In genomic region chr11:77686841-77687540, GRCm38 (mm10) we compare ENCODE assay signal across 8 mouse cellular contexts. TPM values are rescaled to one million over a fixed set of nuclear protein-coding genes. Genes with fewer than 3 reads are reported as not detected.
DNase-seq lines count a peak whose midpoint lies in the region; ATAC-seq and TF ChIP-seq lines count a peak whose summit lies in the region.

No protein-coding gene starts in this region.

- 0% methylated on average over 53 of the region's 76 CpGs for WGBS in forebrain, embryonic 10.5 days
- under 1% methylated on average over 68 of the region's 76 CpGs for WGBS in heart, embryonic 14.5 days
- WGBS in liver, embryonic 15.5 days (ENCODE audit: insufficient replicate concordance): under 1% methylated on average over 56 of the region's 76 CpGs
- WGBS in neural tube, embryonic 11.5 days: under 1% methylated on average over 47 of the region's 76 CpGs
- WGBS in stomach, postnatal 0 days: 0% methylated on average over 49 of the region's 76 CpGs

- peak overlapping the region; percentile 81 for H3ac ChIP-seq in C2C12 (ENCODE audit: control insufficient read depth, insufficient read length, low read depth)

- peak overlapping the region; percentile 98 for H3K4me3 ChIP-seq in C2C12 (ENCODE audit: insufficient read depth, poor library complexity, severe bottlenecking)
- peak overlapping the region; percentile 99 for H3K4me3 ChIP-seq in forebrain, embryonic 10.5 days
- H3K4me3 ChIP-seq in heart, embryonic 14.5 days (ENCODE audit: control insufficient read depth in 1 of 2, insufficient read depth in 1 of 2, low read depth in 1 of 2, low read length in 2 of 2): peak overlapping the region; percentile 75 to 100
- peak overlapping the region; percentile 98 for H3K4me3 ChIP-seq in liver, embryonic 15.5 days (replicated peaks)
- peak overlapping the region; percentile 100 for H3K4me3 ChIP-seq in neural tube, embryonic 11.5 days (ENCODE audit: low read depth, low read length)
- H3K4me3 ChIP-seq in stomach, postnatal 0 days (ENCODE audit: low read depth, low read length): peak overlapping the region; percentile 99

- H3K27me3 ChIP-seq in C2C12 (ENCODE audit: control insufficient read depth, insufficient read depth, insufficient read length): no peaks in the 10 kb centered on the region
- no peaks in the 10 kb centered on the region for H3K27me3 ChIP-seq in forebrain, embryonic 10.5 days (ENCODE audit: poor library complexity, severe bottlenecking)
- H3K27me3 ChIP-seq in heart, embryonic 14.5 days (ENCODE audit: control insufficient read depth, insufficient read depth, low read length): no peaks in the 10 kb centered on the region
- H3K27me3 ChIP-seq in liver, embryonic 15.5 days: no peaks in the 10 kb centered on the region
- no peaks in the 10 kb centered on the region for H3K27me3 ChIP-seq in neural tube, embryonic 11.5 days (ENCODE audit: control insufficient read depth, insufficient read depth, low read length)
- no peaks in the 10 kb centered on the region for H3K27me3 ChIP-seq in stomach, postnatal 0 days (ENCODE audit: control insufficient read depth, insufficient read depth, low read length)

- ATAC-seq in heart, embryonic 14.5 days (ENCODE audit: insufficient number of reproducible peaks, insufficient read depth, low FRiP score, low read depth): peak; percentile 33
- ATAC-seq in liver, embryonic 15.5 days (ENCODE audit: insufficient read depth): peak; percentile 38
- 0 out of 2 replicates have a peak, but pooled peaks have one; percentile 47 for ATAC-seq in neural tube, embryonic 11.5 days (ENCODE audit: insufficient read depth, low FRiP score, low TSS enrichment)
- peak; percentile 34 for ATAC-seq in stomach, postnatal 0 days (ENCODE audit: low FRiP score, low TSS enrichment)

- H3K9me3 ChIP-seq in forebrain, embryonic 10.5 days: no peaks in the 10 kb centered on the region
- no peaks in the 10 kb centered on the region for H3K9me3 ChIP-seq in heart, embryonic 14.5 days (ENCODE audit: control insufficient read depth, low read length)
- H3K9me3 ChIP-seq in liver, embryonic 15.5 days (replicated peaks): no peaks in the 10 kb centered on the region
- H3K9me3 ChIP-seq in neural tube, embryonic 11.5 days (ENCODE audit: control insufficient read depth, low read length): no peaks in the 10 kb centered on the region
- H3K9me3 ChIP-seq in stomach, postnatal 0 days (ENCODE audit: control insufficient read depth, low read length): no peaks in the 10 kb centered on the region

- peak; percentile 75 for DNase-seq in brain, embryonic 14.5 days (ENCODE audit: low read depth)
- DNase-seq in forebrain, embryonic 10.5 days (ENCODE audit: extremely low spot score, low spot score): peak; percentile 80
- DNase-seq in kidney, postnatal 14 days: peak; percentile 84
- DNase-seq in neural tube, embryonic 11.5 days (ENCODE audit: low spot score): peak; percentile 75
- peak; percentile 78 for DNase-seq in stomach, postnatal 0 days (ENCODE audit: low spot score)

- peaks cover 51% of the 10 kb centered on the region for H3K79me3 ChIP-seq in C2C12 (ENCODE audit: low read depth)

- H3K4me1 ChIP-seq in forebrain, embryonic 10.5 days: peaks cover 19% of the 10 kb centered on the region
- H3K4me1 ChIP-seq in heart, embryonic 14.5 days (ENCODE audit: control insufficient read depth in 2 of 2, insufficient read depth in 2 of 2, low read length in 2 of 2): peaks cover 0 to 12% of the 10 kb centered on the region in 2 experiments; a peak in 1 of 4 replicates
- peaks cover 20% of the 10 kb centered on the region for H3K4me1 ChIP-seq in liver, embryonic 15.5 days (replicated peaks)
- H3K4me1 ChIP-seq in neural tube, embryonic 11.5 days (ENCODE audit: control insufficient read depth, insufficient read depth, low read length): no peaks in the 10 kb centered on the region
- no peaks in the 10 kb centered on the region for H3K4me1 ChIP-seq in stomach, postnatal 0 days (replicated peaks; ENCODE audit: control insufficient read depth, insufficient read depth)

- H3K36me3 ChIP-seq in C2C12 (ENCODE audit: control insufficient read depth, insufficient read depth): peaks cover 39% of the 10 kb centered on the region
- peaks cover 37% of the 10 kb centered on the region for H3K36me3 ChIP-seq in forebrain, embryonic 10.5 days (replicated peaks)
- H3K36me3 ChIP-seq in heart, embryonic 14.5 days (ENCODE audit: control insufficient read depth, insufficient read depth, low read length): peaks cover 27% of the 10 kb centered on the region
- H3K36me3 ChIP-seq in liver, embryonic 15.5 days (replicated peaks): peaks cover 24% of the 10 kb centered on the region
- no peaks in the 10 kb centered on the region for H3K36me3 ChIP-seq in neural tube, embryonic 11.5 days (ENCODE audit: control insufficient read depth, insufficient read depth, low read length)
- H3K36me3 ChIP-seq in stomach, postnatal 0 days (ENCODE audit: control insufficient read depth, insufficient read depth, low read length): no peaks in the 10 kb centered on the region

- peak overlapping the region; percentile 77 for H3K4me2 ChIP-seq in heart, embryonic 14.5 days (ENCODE audit: low read length)
- peak overlapping the region; percentile 89 for H3K4me2 ChIP-seq in liver, embryonic 15.5 days
- H3K4me2 ChIP-seq in neural tube, embryonic 11.5 days (ENCODE audit: low read depth): peak overlapping the region; percentile 74
- peak overlapping the region; percentile 64 for H3K4me2 ChIP-seq in stomach, postnatal 0 days (replicated peaks; ENCODE audit: low read depth)

- no peak for TF ChIP-seq CTCF in C2C12 (IDR thresholded peaks at IDR 0.05; ENCODE audit: control insufficient read depth, insufficient read depth, insufficient read length)
- TF ChIP-seq CTCF in brain, embryonic 14.5 days (IDR thresholded peaks at IDR 0.05; ENCODE audit: borderline replicate concordance, extremely low read depth, insufficient read depth, insufficient read length): no peak
- TF ChIP-seq CTCF in stomach, postnatal 0 days (IDR thresholded peaks at IDR 0.05; ENCODE audit: low read depth): no peak

- peaks cover 60% of the 10 kb centered on the region for H3K79me2 ChIP-seq in C2C12 (ENCODE audit: control insufficient read depth, insufficient read depth)

- TF ChIP-seq POLR2A in brain, embryonic 14.5 days (IDR thresholded peaks at IDR 0.05; ENCODE audit: borderline replicate concordance, extremely low read depth, insufficient read depth, insufficient read length, poor library complexity, severe bottlenecking): peak; percentile 9; the same call in 1 of the 2 replicates

- peak overlapping the region; percentile 99 for H3K9ac ChIP-seq in heart, embryonic 14.5 days (ENCODE audit: low read length)
- peak overlapping the region; percentile 99 for H3K9ac ChIP-seq in liver, embryonic 15.5 days
- peak overlapping the region; percentile 98 for H3K9ac ChIP-seq in neural tube, embryonic 11.5 days (ENCODE audit: low read length)
- peak overlapping the region; percentile 97 for H3K9ac ChIP-seq in stomach, postnatal 0 days (ENCODE audit: low read length)

- peak overlapping the region; percentile 99 for H3K27ac ChIP-seq in forebrain, embryonic 10.5 days
- H3K27ac ChIP-seq in heart, embryonic 14.5 days (replicated peaks in 1 of 2; ENCODE audit: control insufficient read depth in 1 of 2, insufficient read depth in 1 of 2, low read depth in 2 of 2, low read length in 2 of 2): peak overlapping the region; percentile 92 to 99
- peak overlapping the region; percentile 96 for H3K27ac ChIP-seq in liver, embryonic 15.5 days (replicated peaks)
- peak overlapping the region; percentile 96 for H3K27ac ChIP-seq in neural tube, embryonic 11.5 days (ENCODE audit: low read depth, low read length)
- peak overlapping the region; percentile 99 for H3K27ac ChIP-seq in stomach, postnatal 0 days (replicated peaks)

- no peak for TF ChIP-seq EP300 in stomach, postnatal 0 days (optimal IDR thresholded peaks at IDR 0.05)

TF ChIP-seq in C2C12, 6 proteins besides CTCF, POLR2A, EP300 and RAD21:
- TF ChIP-seq USF1 (IDR thresholded peaks at IDR 0.05; ENCODE audit: low read depth) (no peak), MAX (IDR thresholded peaks at IDR 0.05) (no peak)

RNA-seq across cellular contexts. Expression of gene Nufip2, which starts 1.0 kb away (rescaled TPM):
- 12.0 TPM for polyA plus RNA-seq in C2C12 (2012; fragmentation: generic; extraction: Trizol)
- polyA plus RNA-seq in brain, embryonic 14.5 days (2012; rRNA removed): 13.1 and 19.2 TPM in 2 replicates
- 3.9 TPM in 2 replicates for polyA plus RNA-seq in forebrain, embryonic 10.5 days (2016; fragmentation: Nextera tagmentation; extraction: Ambion mirVana)
- 4.7 and 5.4 TPM in 2 replicates for polyA plus RNA-seq in heart, embryonic 14.5 days (2014; fragmentation: Nextera tagmentation; extraction: Ambion mirVana)
- 1.6 TPM in 2 replicates for polyA plus RNA-seq in liver, embryonic 15.5 days (2015; fragmentation: Nextera tagmentation; extraction: Ambion mirVana)
- 3.8 and 4.0 TPM in 2 replicates for polyA plus RNA-seq in neural tube, embryonic 11.5 days (2014; fragmentation: Nextera tagmentation; extraction: Ambion mirVana)
- polyA plus RNA-seq in stomach, postnatal 0 days (2015; fragmentation: Nextera tagmentation; extraction: Ambion mirVana): 2.7 and 2.8 TPM in 2 replicates

RNA-seq across cellular contexts. Expression of gene Cryba1, which starts 38.1 kb away (rescaled TPM):
- polyA plus RNA-seq in C2C12 (2012; fragmentation: generic; extraction: Trizol): 0.07 TPM
- polyA plus RNA-seq in brain, embryonic 14.5 days (2012; rRNA removed): 0.19 and 0.23 TPM in 2 replicates
- polyA plus RNA-seq in forebrain, embryonic 10.5 days (2016; fragmentation: Nextera tagmentation; extraction: Ambion mirVana): 0.21 and 0.73 TPM in 2 replicates
- not detected in 2 replicates for polyA plus RNA-seq in heart, embryonic 14.5 days (2014; fragmentation: Nextera tagmentation; extraction: Ambion mirVana)
- polyA plus RNA-seq in liver, embryonic 15.5 days (2015; fragmentation: Nextera tagmentation; extraction: Ambion mirVana): not detected in 2 replicates
- polyA plus RNA-seq in neural tube, embryonic 11.5 days (2014; fragmentation: Nextera tagmentation; extraction: Ambion mirVana): 2.8 and 3.6 TPM in 2 replicates
- polyA plus RNA-seq in stomach, postnatal 0 days (2015; fragmentation: Nextera tagmentation; extraction: Ambion mirVana): not detected in 2 replicates

Comparison
In these comparisons a context has a peak if more than half of its experiments do, and no peak if none do; other contexts are left out.
1. Peak in every context shown above with its lines: DNase-seq, ATAC-seq, H3K4me3 ChIP-seq and H3K27ac ChIP-seq.